Mouse (Mus musculus): ENCODE measurements around the gene Gbp8. TPM values are rescaled to one million over a fixed set of nuclear protein-coding genes. Genes with fewer than 3 reads are reported as not detected.
"Not testable (repeated sequence)": the region's sequence is repeated elsewhere in the genome, so short reads cannot be mapped to it uniquely, and the experiment has no call there.

Gene Gbp8
- 3.5 and 3.7 TPM in 2 replicates for polyA plus RNA-seq (2015; fragmentation: Nextera tagmentation; extraction: Ambion mirVana)

GRCm38 (mm10) chr5:105139409-105140088 is at the start of gene Gbp8, which contains the start of the genes Gbp9 and Gbp4:
Gene Gbp8, minus strand, starts transcription at chr5:105139540.
Gene Gbp9, minus strand, starts transcription at chr5:105139539.
Gene Gbp4, minus strand, starts transcription at chr5:105139586.
- not testable (repeated sequence) for H3K4me3 ChIP-seq (ENCODE audit: low read depth, low read length); H3K27ac ChIP-seq (ENCODE audit: low read length); H3K4me2 ChIP-seq (ENCODE audit: low read depth, low read length); H3K4me1 ChIP-seq (ENCODE audit: control insufficient read depth, low read depth, low read length); H3K36me3 ChIP-seq (ENCODE audit: control insufficient read depth, insufficient read depth); H3K9ac ChIP-seq (ENCODE audit: low read depth, low read length); H3K27me3 ChIP-seq (ENCODE audit: control insufficient read depth, insufficient read depth, low read depth, low read length); H3K9me3 ChIP-seq (replicated peaks; ENCODE audit: control insufficient read depth, low read length)
- 0% methylated on average over 2 of the region's 2 CpGs for WGBS (ENCODE audit: insufficient replicate concordance)
- 0 out of 2 replicates have a peak, but pooled peaks have one; percentile 30 for ATAC-seq (ENCODE audit: low read depth)

GRCm38 (mm10) chr5:105181446-105181845 is 42.1 kb upstream of the Gbp8 start:
- no peak overlapping the region for H3K27ac ChIP-seq (ENCODE audit: low read length)
- no peaks in the 10 kb centered on the region for H3K9me3 ChIP-seq (replicated peaks; ENCODE audit: control insufficient read depth, low read length)
- no peaks in the 10 kb centered on the region for H3K4me1 ChIP-seq (ENCODE audit: control insufficient read depth, low read depth, low read length)
- H3K4me2 ChIP-seq (ENCODE audit: low read depth, low read length) = no peak overlapping the region
- no peak for ATAC-seq (ENCODE audit: low read depth)
- H3K9ac ChIP-seq (ENCODE audit: low read depth, low read length) = no peak overlapping the region
- H3K36me3 ChIP-seq (ENCODE audit: control insufficient read depth, insufficient read depth) = no peaks in the 10 kb centered on the region
- no peak overlapping the region for H3K4me3 ChIP-seq (ENCODE audit: low read depth, low read length)
- H3K27me3 ChIP-seq (ENCODE audit: control insufficient read depth, insufficient read depth, low read depth, low read length) = no peaks in the 10 kb centered on the region

DNA sequence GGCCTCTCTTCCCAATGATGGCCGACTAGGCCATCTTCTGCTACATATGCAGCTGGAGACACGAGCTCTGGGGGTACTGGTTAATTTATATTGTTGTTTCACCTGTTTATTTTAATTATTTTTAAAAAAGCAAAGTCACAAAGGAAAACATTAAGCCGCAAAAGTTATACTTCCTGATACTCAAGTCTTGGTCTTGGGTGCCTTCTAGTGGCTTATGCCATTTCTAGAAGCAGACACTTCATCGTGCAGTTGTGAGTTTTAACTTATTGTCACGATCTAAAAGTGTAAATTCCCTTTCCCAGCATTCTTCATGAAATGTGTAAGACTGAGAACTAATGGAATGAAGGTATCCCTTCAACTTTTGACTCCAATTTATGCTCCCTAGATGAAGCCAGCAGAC is 17.2 kb upstream of the Gbp8 start:
- 52% methylated on average over 5 of the region's 5 CpGs for WGBS (ENCODE audit: insufficient replicate concordance)

GRCm38 (mm10) chr5:105154049-105154448 is 14.7 kb upstream of the Gbp8 start:
- ATAC-seq (ENCODE audit: low read depth) = no peak
- Histone ChIP-seq H3K9me3 (replicated peaks; ENCODE audit: control insufficient read depth, low read length) (no peaks in the 10 kb centered on the region), H3K4me3 (ENCODE audit: low read depth, low read length) (no peak overlapping the region), H3K36me3 (ENCODE audit: control insufficient read depth, insufficient read depth) (no peaks in the 10 kb centered on the region), H3K4me1 (ENCODE audit: control insufficient read depth, low read depth, low read length) (no peaks in the 10 kb centered on the region), H3K4me2 (ENCODE audit: low read depth, low read length) (no peak overlapping the region), H3K27ac (ENCODE audit: low read length) (no peak overlapping the region), H3K27me3 (ENCODE audit: control insufficient read depth, insufficient read depth, low read depth, low read length) (no peaks in the 10 kb centered on the region), H3K9ac (ENCODE audit: low read depth, low read length) (no peak overlapping the region)

More for the DNA sequence above, 17.2 kb upstream of the Gbp8 start:
- H3K27ac ChIP-seq (ENCODE audit: low read length) = no peak overlapping the region
- no peak for ATAC-seq (ENCODE audit: low read depth)
- H3K27me3 ChIP-seq (ENCODE audit: control insufficient read depth, insufficient read depth, low read depth, low read length) = no peaks in the 10 kb centered on the region
- no peak overlapping the region for H3K9ac ChIP-seq (ENCODE audit: low read depth, low read length)
- H3K36me3 ChIP-seq (ENCODE audit: control insufficient read depth, insufficient read depth) = no peaks in the 10 kb centered on the region
- H3K4me2 ChIP-seq (ENCODE audit: low read depth, low read length) = no peak overlapping the region
- no peak overlapping the region for H3K4me3 ChIP-seq (ENCODE audit: low read depth, low read length)
- H3K9me3 ChIP-seq (replicated peaks; ENCODE audit: control insufficient read depth, low read length) = no peaks in the 10 kb centered on the region
- no peaks in the 10 kb centered on the region for H3K4me1 ChIP-seq (ENCODE audit: control insufficient read depth, low read depth, low read length)

- not testable (repeated sequence) for H3K9ac ChIP-seq (ENCODE audit: low read depth, low read length); H3K4me3 ChIP-seq (ENCODE audit: low read depth, low read length); H3K9me3 ChIP-seq (replicated peaks; ENCODE audit: control insufficient read depth, low read length); H3K4me2 ChIP-seq (ENCODE audit: low read depth, low read length); H3K27me3 ChIP-seq (ENCODE audit: control insufficient read depth, insufficient read depth, low read depth, low read length); ATAC-seq (ENCODE audit: low read depth); H3K36me3 ChIP-seq (ENCODE audit: control insufficient read depth, insufficient read depth); H3K4me1 ChIP-seq (ENCODE audit: control insufficient read depth, low read depth, low read length); H3K27ac ChIP-seq (ENCODE audit: low read length)
- 31% methylated on average over 2 of the region's 2 CpGs for WGBS (ENCODE audit: insufficient replicate concordance)
These were observed 8.7 kb upstream of the Gbp8 start for GRCm38 (mm10) chr5:105148062-105148461.

GRCm38 (mm10) chr5:105146447-105146846 is 7.1 kb upstream of the Gbp8 start:
- H3K9ac ChIP-seq (ENCODE audit: low read depth, low read length) = no peak overlapping the region
- no peak overlapping the region for H3K4me3 ChIP-seq (ENCODE audit: low read depth, low read length)
- no peaks in the 10 kb centered on the region for H3K9me3 ChIP-seq (replicated peaks; ENCODE audit: control insufficient read depth, low read length)
- no peaks in the 10 kb centered on the region for H3K4me1 ChIP-seq (ENCODE audit: control insufficient read depth, low read depth, low read length)
- H3K36me3 ChIP-seq (ENCODE audit: control insufficient read depth, insufficient read depth) = no peaks in the 10 kb centered on the region
- no peak for ATAC-seq (ENCODE audit: low read depth)
- H3K27me3 ChIP-seq (ENCODE audit: control insufficient read depth, insufficient read depth, low read depth, low read length) = no peaks in the 10 kb centered on the region
- H3K27ac ChIP-seq (ENCODE audit: low read length) = no peak overlapping the region
- no peak overlapping the region for H3K4me2 ChIP-seq (ENCODE audit: low read depth, low read length)

GRCm38 (mm10) chr5:105145731-105146130 is 6.4 kb upstream of the Gbp8 start:
- H3K9ac ChIP-seq (ENCODE audit: low read depth, low read length); H3K27ac ChIP-seq (ENCODE audit: low read length); H3K4me2 ChIP-seq (ENCODE audit: low read depth, low read length); ATAC-seq (ENCODE audit: low read depth); H3K27me3 ChIP-seq (ENCODE audit: control insufficient read depth, insufficient read depth, low read depth, low read length); H3K4me1 ChIP-seq (ENCODE audit: control insufficient read depth, low read depth, low read length); H3K4me3 ChIP-seq (ENCODE audit: low read depth, low read length); H3K9me3 ChIP-seq (replicated peaks; ENCODE audit: control insufficient read depth, low read length); H3K36me3 ChIP-seq (ENCODE audit: control insufficient read depth, insufficient read depth): not testable (repeated sequence)
- 15% methylated on average over 3 of the region's 3 CpGs for WGBS (ENCODE audit: insufficient replicate concordance)

DNA sequence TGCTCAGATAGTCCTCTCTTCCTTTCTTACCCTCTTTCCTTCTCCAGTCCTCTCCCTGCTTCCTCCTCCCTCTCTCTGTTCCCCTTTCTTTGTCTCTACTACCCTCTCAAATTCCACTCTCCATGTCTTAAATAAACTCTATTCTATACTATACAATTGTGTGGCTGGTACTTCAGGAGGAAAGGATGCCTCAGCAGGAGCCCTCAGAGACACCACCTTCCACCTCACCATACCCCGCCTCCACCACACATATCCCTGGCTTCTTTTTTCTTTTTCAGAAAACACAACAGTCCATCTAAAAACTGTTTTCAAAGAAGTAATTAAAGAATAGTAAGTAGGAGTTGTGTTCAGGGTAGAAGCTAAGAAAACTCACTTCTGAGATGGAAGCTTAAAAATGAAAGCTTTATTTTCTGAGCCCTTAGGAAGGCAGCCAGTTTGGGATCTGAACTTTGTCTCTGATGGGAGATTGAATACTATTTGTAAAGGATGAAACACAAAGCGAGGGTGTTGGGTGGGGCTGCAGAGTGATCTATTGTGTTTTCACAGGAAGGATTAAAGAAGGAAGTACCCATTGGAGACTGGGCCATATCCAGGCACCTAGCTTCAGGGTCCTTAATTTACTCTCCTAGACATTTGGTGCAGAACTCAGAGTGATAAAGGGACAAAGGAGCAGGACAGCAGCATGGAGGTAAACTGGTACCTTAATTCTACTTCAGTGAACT is 910 bp upstream of the Gbp8 start:
- H3K4me1 ChIP-seq (ENCODE audit: control insufficient read depth, low read depth, low read length); H3K27ac ChIP-seq (ENCODE audit: low read length); H3K4me3 ChIP-seq (ENCODE audit: low read depth, low read length); H3K27me3 ChIP-seq (ENCODE audit: control insufficient read depth, insufficient read depth, low read depth, low read length); ATAC-seq (ENCODE audit: low read depth); H3K9me3 ChIP-seq (replicated peaks; ENCODE audit: control insufficient read depth, low read length); H3K9ac ChIP-seq (ENCODE audit: low read depth, low read length); H3K4me2 ChIP-seq (ENCODE audit: low read depth, low read length); H3K36me3 ChIP-seq (ENCODE audit: control insufficient read depth, insufficient read depth): not testable (repeated sequence)
- WGBS (ENCODE audit: insufficient replicate concordance) = 36% methylated on average over 2 of the region's 2 CpGs

DNA sequence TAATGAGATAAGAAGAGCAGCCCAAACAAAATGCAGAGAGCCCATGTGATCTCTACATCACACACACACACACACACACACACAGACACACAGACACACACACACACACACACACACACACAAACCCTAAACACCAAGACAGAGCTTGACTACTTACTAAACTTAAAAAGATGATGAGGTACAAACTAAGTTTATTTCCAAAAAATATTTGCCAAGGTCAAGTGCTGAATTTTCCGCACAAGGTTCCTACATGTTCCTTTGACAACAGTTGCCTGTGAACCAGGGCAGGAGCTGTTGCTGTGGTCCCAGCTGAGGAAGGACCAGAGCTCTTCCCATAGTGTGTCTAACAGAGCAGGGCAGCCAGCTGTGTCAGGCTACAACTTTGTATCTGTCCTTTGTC is 434 bp downstream of the Gbp8 start:
- Histone ChIP-seq H3K27ac (ENCODE audit: low read length) (no peak overlapping the region), H3K9me3 (replicated peaks; ENCODE audit: control insufficient read depth, low read length) (no peaks in the 10 kb centered on the region), H3K4me3 (ENCODE audit: low read depth, low read length) (no peak overlapping the region), H3K4me2 (ENCODE audit: low read depth, low read length) (no peak overlapping the region), H3K9ac (ENCODE audit: low read depth, low read length) (no peak overlapping the region), H3K4me1 (ENCODE audit: control insufficient read depth, low read depth, low read length) (no peaks in the 10 kb centered on the region), H3K36me3 (ENCODE audit: control insufficient read depth, insufficient read depth) (no peaks in the 10 kb centered on the region), H3K27me3 (ENCODE audit: control insufficient read depth, insufficient read depth, low read depth, low read length) (no peaks in the 10 kb centered on the region)
- no peak for ATAC-seq (ENCODE audit: low read depth)
- WGBS (ENCODE audit: insufficient replicate concordance) = 63% methylated on average over 1 of the region's 1 CpGs
